Mouse (Mus musculus) forebrain, embryonic 16.5 days (tissue): ENCODE measurements at regions not wholly inside any gene's neighbourhood (a gene's known extent, or its start where the extent isn't known, plus 50 kb on each side); places are given as distances from the start of the nearest gene placed in this dataset.
A peak's percentile ranks its signal among the peaks of the same experiment; 100 is the strongest.

Experiments
- ATAC-seq: fragments of 200-750 bp; cut with Nextera tagmentation; 2 replicates; pipeline ENCODE4 v1.8.0; 2017; ENCODE audit warnings: mild to moderate bottlenecking, moderate library complexity
- H3K27ac ChIP-seq: fragments of 300-500 bp; sonication (generic); 2 replicates; pipeline ENCODE4 v1.5.1; 2014; ENCODE audit warnings: low read length, control low read depth
- H3K27me3 ChIP-seq: fragments of 300-500 bp; sonication (generic); replicated peaks from 2 replicates; pipeline ENCODE4 v1.6.1; 2014; ENCODE audit warnings: low read length; ENCODE audit not compliant: control insufficient read depth, insufficient read depth
- H3K36me3 ChIP-seq: fragments of 300-500 bp; sonication (generic); 2 replicates; pipeline ENCODE4 v1.6.1; 2014; ENCODE audit not compliant: control insufficient read depth, insufficient read depth
- H3K4me1 ChIP-seq: fragments of 300-500 bp; sonication (generic); replicated peaks from 2 replicates; pipeline ENCODE4 v1.6.1; 2014; ENCODE audit warnings: low read length; ENCODE audit not compliant: control insufficient read depth, insufficient read depth
- H3K4me2 ChIP-seq: fragments of 300-500 bp; sonication (generic); 2 replicates; pipeline ENCODE4 v1.6.1; 2014; ENCODE audit warnings: mild to moderate bottlenecking, low read length, control low read depth
- H3K4me3 ChIP-seq: fragments of 300-500 bp; sonication (generic); replicated peaks from 2 replicates; pipeline ENCODE4 v1.5.1; 2014; ENCODE audit warnings: mild to moderate bottlenecking, low read length, control low read depth
- H3K9ac ChIP-seq: fragments of 300-500 bp; sonication (generic); replicated peaks from 2 replicates; pipeline ENCODE4 v1.6.1; 2014; ENCODE audit warnings: low read depth, low read length, control low read depth
- H3K9me3 ChIP-seq: fragments of 300-500 bp; sonication (generic); 2 replicates; pipeline ENCODE4 v1.6.1; 2016; ENCODE audit warnings: low read length; ENCODE audit not compliant: control insufficient read depth
- WGBS: fragments of 180-500 bp; shearing (Covaris S2); extraction: QIAGEN DNeasy Blood & Tissue Kit; methylation state at CpG from one replicate; pipeline ENCODE4 v1.1.7; 2014; 5-methylcytosine and 5-hydroxymethylcytosine counted together

DNA sequence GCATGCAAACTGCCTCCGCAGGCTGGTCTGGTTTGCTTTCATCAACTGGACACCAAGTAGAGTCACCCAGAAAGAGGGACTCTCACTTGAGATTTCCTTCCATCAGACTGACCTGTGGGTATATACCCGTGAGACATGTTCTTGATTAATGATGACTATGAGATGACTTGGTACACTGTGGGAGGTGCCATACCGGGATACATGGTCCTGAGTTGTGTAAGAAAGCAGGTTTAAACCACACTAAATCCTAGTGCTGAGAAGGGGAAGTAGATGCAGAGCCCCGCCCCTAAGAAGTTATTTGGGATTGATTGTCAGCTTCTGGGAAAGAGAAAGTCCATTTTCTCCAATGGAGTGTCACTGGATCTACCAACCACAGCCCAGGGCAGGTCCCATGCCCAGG lies 196.2 kb upstream of the Bcl6 start:
- ATAC-seq = no peak
- Histone ChIP-seq H3K4me2 (no peak overlapping the region), H3K4me3 (no peak overlapping the region), H3K27me3 (no peaks in the 10 kb centered on the region), H3K9me3 (no peaks in the 10 kb centered on the region), H3K27ac (no peak overlapping the region), H3K4me1 (no peaks in the 10 kb centered on the region), H3K36me3 (no peaks in the 10 kb centered on the region), H3K9ac (no peak overlapping the region)
- WGBS = 89% methylated on average over 4 of the region's 4 CpGs

DNA sequence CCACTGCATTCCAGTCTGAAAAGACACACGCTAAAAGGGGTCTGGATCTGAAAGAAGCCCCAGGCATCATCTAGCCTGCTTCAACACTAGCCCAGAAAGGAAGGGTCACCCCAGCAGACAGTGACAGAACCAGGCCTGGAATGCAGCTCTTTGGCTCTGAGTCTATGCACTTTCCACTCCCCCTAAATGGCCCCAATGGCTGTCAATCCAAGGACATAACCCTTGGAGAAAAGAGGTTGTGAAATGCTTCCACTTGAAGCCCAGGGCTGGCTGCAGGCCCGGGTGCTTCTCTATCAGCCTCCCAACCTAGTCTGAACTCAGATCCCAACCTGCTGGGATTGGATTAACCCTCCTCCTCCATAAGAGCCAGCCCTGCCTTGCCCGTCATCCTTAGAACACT lies 194.6 kb upstream of the Bcl6 start:
- WGBS = 78% methylated on average over 3 of the region's 3 CpGs
- no peak for ATAC-seq
- Histone ChIP-seq H3K9ac (no peak overlapping the region), H3K9me3 (no peaks in the 10 kb centered on the region), H3K27me3 (no peaks in the 10 kb centered on the region), H3K27ac (no peak overlapping the region), H3K4me3 (no peak overlapping the region), H3K36me3 (no peaks in the 10 kb centered on the region), H3K4me2 (no peak overlapping the region), H3K4me1 (no peaks in the 10 kb centered on the region)

DNA sequence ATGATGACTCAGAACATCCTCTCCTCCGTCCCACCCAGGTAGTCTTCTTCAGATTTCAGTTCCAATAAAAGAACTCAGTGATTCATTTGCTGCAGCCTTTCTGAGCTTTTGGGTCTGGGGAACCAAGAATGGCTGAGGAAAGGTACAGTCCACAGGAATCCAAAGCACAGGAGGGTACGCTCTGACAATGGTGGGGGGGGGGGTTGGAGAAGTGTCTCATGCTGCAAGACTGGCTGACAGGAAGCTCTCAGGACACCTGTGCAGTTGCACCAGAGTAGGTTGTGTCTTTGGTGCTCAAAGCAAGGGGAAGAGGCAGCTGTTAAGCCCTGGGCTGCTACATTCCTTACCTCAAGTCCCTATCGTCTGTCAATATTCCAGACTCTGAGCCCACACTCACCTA lies 192.7 kb upstream of the Bcl6 start:
- WGBS = 86% methylated on average over 3 of the region's 3 CpGs
- Histone ChIP-seq H3K4me2 (no peak overlapping the region), H3K27me3 (no peaks in the 10 kb centered on the region), H3K27ac (no peak overlapping the region), H3K4me3 (no peak overlapping the region), H3K4me1 (no peaks in the 10 kb centered on the region), H3K9me3 (no peaks in the 10 kb centered on the region), H3K36me3 (no peaks in the 10 kb centered on the region), H3K9ac (no peak overlapping the region)
- no peak for ATAC-seq

DNA sequence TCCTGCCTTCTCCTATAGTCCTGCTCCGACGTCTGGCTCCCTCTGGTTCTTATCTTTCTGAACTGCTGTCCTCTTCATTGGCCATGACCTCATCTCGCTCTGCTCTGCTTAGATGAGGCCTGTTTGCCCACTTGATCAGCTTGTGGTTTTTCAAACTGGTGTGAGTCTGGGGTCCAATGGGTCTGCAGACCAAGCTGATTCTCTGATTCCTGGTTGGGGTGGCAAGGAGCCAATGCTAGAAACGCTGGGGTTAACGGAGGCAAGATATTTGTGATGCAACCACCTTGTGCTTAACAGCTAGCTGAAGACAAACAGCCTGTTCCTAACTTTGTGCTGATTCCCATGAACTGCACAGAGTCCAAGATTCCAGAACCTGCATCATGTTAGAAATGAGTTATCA lies 192.0 kb upstream of the Bcl6 start:
- H3K27ac ChIP-seq = no peak overlapping the region
- no peak overlapping the region for H3K4me3 ChIP-seq
- WGBS = 92% methylated on average over 5 of the region's 5 CpGs
- H3K36me3 ChIP-seq = no peaks in the 10 kb centered on the region
- H3K4me1 ChIP-seq = no peaks in the 10 kb centered on the region
- no peak overlapping the region for H3K9ac ChIP-seq
- no peak for ATAC-seq
- no peaks in the 10 kb centered on the region for H3K27me3 ChIP-seq
- no peak overlapping the region for H3K4me2 ChIP-seq
- no peaks in the 10 kb centered on the region for H3K9me3 ChIP-seq

DNA sequence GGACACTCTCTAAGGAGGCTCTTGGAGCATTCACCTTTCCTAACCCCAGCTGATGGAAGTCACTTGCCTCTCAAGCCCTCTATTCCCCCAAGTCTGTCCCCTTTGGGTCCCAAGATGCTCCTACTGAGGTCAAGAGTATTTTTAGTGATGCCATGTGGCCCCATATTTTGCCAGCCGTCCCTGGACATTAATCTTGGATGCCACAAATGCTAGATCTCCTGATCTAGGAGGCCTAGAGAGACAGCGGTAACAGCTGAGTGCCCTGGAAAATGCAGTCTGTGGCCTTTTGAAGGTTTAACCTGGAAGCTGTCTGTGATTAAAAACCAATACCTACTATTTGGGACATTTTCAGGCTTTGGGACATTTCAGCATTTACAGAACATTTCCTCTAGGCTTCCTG lies 188.9 kb upstream of the Bcl6 start:
- no peak for ATAC-seq
- WGBS = 82% methylated on average over 2 of the region's 2 CpGs

DNA sequence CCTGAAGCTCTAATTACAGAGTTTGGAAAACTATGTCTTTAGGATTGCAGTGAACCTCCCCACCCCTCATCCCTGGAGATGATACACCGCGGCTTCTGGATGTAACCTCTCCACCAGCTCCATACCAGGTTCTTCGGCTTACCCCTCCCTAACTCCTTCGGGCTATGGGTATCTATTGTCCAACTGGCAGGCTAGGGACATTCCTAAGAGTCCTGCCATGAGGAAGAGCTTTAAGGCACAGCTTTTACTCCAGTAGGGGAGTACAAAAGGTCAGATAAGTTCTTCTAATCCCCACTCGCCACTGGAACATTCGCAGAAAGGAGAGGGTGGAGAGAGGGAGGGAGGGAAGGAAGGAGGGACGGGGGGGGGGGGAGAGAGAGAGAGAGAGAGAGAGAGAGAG lies 188.5 kb upstream of the Bcl6 start:
- Histone ChIP-seq H3K4me2 (no peak overlapping the region), H3K9ac (no peak overlapping the region), H3K27ac (no peak overlapping the region), H3K36me3 (no peaks in the 10 kb centered on the region), H3K4me1 (no peaks in the 10 kb centered on the region), H3K27me3 (no peaks in the 10 kb centered on the region), H3K4me3 (no peak overlapping the region), H3K9me3 (no peaks in the 10 kb centered on the region)
- 69% methylated on average over 6 of the region's 7 CpGs for WGBS
- ATAC-seq = no peak

More for the DNA sequence above, 188.9 kb upstream of the Bcl6 start:
- H3K9me3 ChIP-seq = no peaks in the 10 kb centered on the region
- no peaks in the 10 kb centered on the region for H3K4me1 ChIP-seq
- no peak overlapping the region for H3K9ac ChIP-seq
- no peaks in the 10 kb centered on the region for H3K36me3 ChIP-seq
- no peak overlapping the region for H3K4me2 ChIP-seq
- no peaks in the 10 kb centered on the region for H3K27me3 ChIP-seq
- H3K4me3 ChIP-seq = no peak overlapping the region
- H3K27ac ChIP-seq = no peak overlapping the region

DNA sequence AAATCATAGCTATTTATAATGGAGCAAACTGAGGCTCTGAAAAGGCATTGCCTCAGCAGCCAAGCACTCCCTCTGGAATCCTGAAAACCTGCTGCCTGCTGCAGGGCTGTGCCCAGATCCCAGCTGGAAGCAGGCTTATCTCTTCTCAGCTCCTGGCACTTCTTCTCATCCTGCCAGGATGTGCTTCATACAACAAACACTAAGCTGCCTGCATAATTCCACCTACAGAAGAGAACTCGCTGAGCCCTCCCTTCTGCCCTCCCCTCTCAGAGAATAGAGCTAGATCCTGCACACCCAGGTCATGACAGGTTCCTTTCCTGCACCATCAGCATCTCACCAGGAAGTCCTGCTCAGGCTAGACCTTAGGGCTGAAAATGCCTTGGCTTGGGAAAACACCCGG lies 187.4 kb upstream of the Bcl6 start:
- Histone ChIP-seq H3K9me3 (no peaks in the 10 kb centered on the region), H3K4me2 (no peak overlapping the region), H3K36me3 (no peaks in the 10 kb centered on the region), H3K27me3 (no peaks in the 10 kb centered on the region), H3K4me1 (no peaks in the 10 kb centered on the region), H3K4me3 (no peak overlapping the region), H3K27ac (no peak overlapping the region), H3K9ac (no peak overlapping the region)
- ATAC-seq = peak; percentile 71
- WGBS = 57% methylated on average over 2 of the region's 2 CpGs

DNA sequence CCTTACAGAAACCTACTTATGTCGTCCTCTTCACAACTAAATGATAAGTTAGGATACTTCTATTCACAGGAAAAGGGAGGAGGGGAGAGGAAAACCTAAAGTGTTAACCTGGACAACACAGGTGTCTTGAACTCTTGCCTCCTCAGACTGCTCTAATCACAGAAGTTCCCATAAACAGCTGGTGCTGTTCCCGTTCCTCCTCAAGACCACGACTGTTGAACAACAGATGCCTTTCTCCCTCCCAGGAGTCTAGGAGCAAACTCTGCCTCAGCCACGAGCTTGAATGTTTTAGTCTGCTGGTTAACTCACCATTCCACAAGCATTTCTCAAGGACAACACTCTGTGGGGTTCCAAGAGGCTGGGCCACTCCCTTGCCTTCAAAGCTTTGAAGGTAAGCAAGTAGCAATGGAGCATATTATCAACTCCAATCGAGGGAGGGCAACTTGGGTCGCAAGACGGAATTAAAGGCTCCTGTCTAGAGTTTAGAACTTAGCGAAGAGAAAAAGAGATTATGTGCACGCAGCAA lies 186.6 kb upstream of the Bcl6 start:
- ATAC-seq = no peak
- 78% methylated on average over 9 of the region's 9 CpGs for WGBS
- no peaks in the 10 kb centered on the region for H3K4me1 ChIP-seq
- H3K36me3 ChIP-seq = no peaks in the 10 kb centered on the region
- no peaks in the 10 kb centered on the region for H3K9me3 ChIP-seq
- H3K4me2 ChIP-seq = no peak overlapping the region
- H3K9ac ChIP-seq = no peak overlapping the region
- no peak overlapping the region for H3K4me3 ChIP-seq
- H3K27ac ChIP-seq = no peak overlapping the region
- no peaks in the 10 kb centered on the region for H3K27me3 ChIP-seq

DNA sequence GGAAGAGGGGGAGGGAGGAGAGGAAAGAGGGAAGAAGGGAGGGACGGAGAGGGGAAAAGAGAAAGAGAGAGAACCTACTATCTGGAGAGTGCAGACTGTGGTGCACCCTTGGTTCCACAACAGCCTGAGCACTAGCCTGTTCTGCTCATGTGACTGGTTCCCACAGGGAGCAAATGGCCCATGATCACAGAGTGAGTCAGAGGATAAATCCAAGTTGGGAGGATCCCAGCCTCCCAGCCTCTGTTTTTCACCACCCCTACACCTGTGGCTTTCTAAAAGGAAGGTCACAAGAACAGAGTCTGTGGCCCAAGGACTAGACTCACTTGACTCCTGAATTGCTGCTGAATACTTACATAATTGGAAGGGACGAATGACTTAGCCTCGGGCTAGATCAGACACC lies 185.9 kb upstream of the Bcl6 start:
- Histone ChIP-seq H3K4me2 (no peak overlapping the region), H3K9ac (no peak overlapping the region), H3K4me1 (no peaks in the 10 kb centered on the region), H3K27me3 (no peaks in the 10 kb centered on the region), H3K9me3 (no peaks in the 10 kb centered on the region), H3K36me3 (no peaks in the 10 kb centered on the region), H3K4me3 (no peak overlapping the region), H3K27ac (no peak overlapping the region)
- 85% methylated on average over 3 of the region's 3 CpGs for WGBS
- no peak for ATAC-seq

DNA sequence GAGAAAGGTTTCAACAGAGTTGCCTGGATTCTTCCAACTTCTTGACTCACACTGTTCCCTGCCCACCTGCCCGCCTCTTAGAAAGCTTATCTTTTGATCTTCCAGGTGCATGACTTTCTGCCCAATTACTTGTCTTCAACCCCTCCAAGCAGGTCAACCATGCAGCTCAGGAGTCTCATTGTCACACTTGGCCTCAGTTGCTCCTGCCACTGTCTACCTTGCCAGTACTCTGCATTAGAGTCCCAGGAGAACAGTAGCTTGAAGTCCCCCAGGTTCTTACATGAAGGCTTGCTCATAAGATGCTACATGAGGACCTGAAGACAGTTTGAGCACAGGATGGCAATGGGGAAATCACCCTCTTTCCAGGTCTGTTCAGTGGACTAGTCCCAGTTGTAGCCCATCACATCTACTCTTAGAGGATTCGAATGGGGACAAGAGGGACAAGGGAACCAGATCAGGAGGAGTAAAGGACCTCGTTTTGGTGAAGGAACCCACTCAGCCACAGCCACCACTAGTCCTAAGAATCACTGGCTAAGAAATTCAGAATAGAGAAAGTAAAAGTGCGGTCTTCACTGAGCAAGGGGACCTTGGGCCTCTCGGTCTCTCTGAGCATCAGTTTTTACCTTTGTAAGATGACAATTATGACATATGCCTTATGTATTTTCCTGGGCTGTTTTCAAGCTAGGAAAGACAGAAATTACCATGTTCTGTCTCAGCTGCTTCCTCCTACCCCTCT lies 185.3 kb upstream of the Bcl6 start:
- WGBS = 87% methylated on average over 5 of the region's 5 CpGs
- Histone ChIP-seq H3K4me2 (no peak overlapping the region), H3K9me3 (no peaks in the 10 kb centered on the region), H3K27ac (no peak overlapping the region), H3K4me3 (no peak overlapping the region), H3K4me1 (no peaks in the 10 kb centered on the region), H3K27me3 (no peaks in the 10 kb centered on the region), H3K36me3 (no peaks in the 10 kb centered on the region), H3K9ac (no peak overlapping the region)
- ATAC-seq = no peak
